Mouse (Mus musculus) limb, embryonic 11.5 days (tissue): ENCODE data around the gene Anpep. TPM values are rescaled to one million over a fixed set of nuclear protein-coding genes. Genes with fewer than 3 reads are reported as not detected.

Source experiments
- ATAC-seq: fragments of 200-750 bp; cut with Nextera tagmentation; 2 replicates; pipeline ENCODE4 v1.8.0; 2017; ENCODE audit warnings: low read depth; ENCODE audit not compliant: insufficient number of reproducible peaks, low FRiP score, low TSS enrichment
- DNase-seq: peaks from one replicate; pipeline ENCODE4 v3.0.0-alpha.2; 2015; ENCODE audit warnings: low spot score
- H3K27ac ChIP-seq: fragments of 300-500 bp; sonication (generic); replicated peaks from 2 replicates; pipeline ENCODE4 v1.5.1; 2014; ENCODE audit warnings: low read depth, mild to moderate bottlenecking, low read length
- H3K27me3 ChIP-seq: fragments of 300-500 bp; sonication (generic); 2 replicates; pipeline ENCODE4 v1.6.1; 2014; ENCODE audit warnings: mild to moderate bottlenecking, low read length, mixed read lengths; ENCODE audit not compliant: control insufficient read depth, insufficient read depth
- H3K36me3 ChIP-seq: fragments of 300-500 bp; sonication (generic); 2 replicates; pipeline ENCODE4 v1.6.1; 2014; ENCODE audit warnings: mild to moderate bottlenecking, low read length, moderate library complexity, mixed read lengths; ENCODE audit not compliant: control insufficient read depth, insufficient read depth
- H3K4me1 ChIP-seq: fragments of 300-500 bp; sonication (generic); 2 replicates; pipeline ENCODE4 v1.6.1; 2014; ENCODE audit warnings: low read length, mixed read lengths; ENCODE audit not compliant: control insufficient read depth, insufficient read depth
- H3K4me2 ChIP-seq: fragments of 300-500 bp; sonication (generic); 2 replicates; pipeline ENCODE4 v1.6.1; 2014; ENCODE audit warnings: low read depth, mild to moderate bottlenecking, moderate library complexity; ENCODE audit not compliant: severe bottlenecking
- H3K4me3 ChIP-seq: fragments of 300-500 bp; sonication (generic); 2 replicates; pipeline ENCODE4 v1.5.1; 2014; ENCODE audit warnings: low read depth, low read length
- H3K9ac ChIP-seq: fragments of 300-500 bp; sonication (generic); 2 replicates; pipeline ENCODE4 v1.6.1; 2014; ENCODE audit warnings: mild to moderate bottlenecking, low read length
- H3K9me3 ChIP-seq: fragments of 300-500 bp; sonication (generic); 2 replicates; pipeline ENCODE4 v1.6.1; 2016; ENCODE audit warnings: low read length; ENCODE audit not compliant: control insufficient read depth
- WGBS: fragments of 180-500 bp; shearing (Covaris S2); extraction: QIAGEN DNeasy Blood & Tissue Kit; methylation state at CpG from one replicate; pipeline ENCODE4 v1.1.7; 2014; 5-methylcytosine and 5-hydroxymethylcytosine counted together
- polyA plus RNA-seq: library from polyadenylated mRNA; unstranded; fragments of >200 nt; fragmentation: Nextera tagmentation; extraction: Ambion mirVana; gene quantifications from 2 replicates; pipeline ENCODE4 v1.2.1, GENCODE M21; 2014

Gene Anpep
- polyA plus RNA-seq, 1 experiment from 2014 or later = 13.1 TPM

- Histone ChIP-seq H3K27me3 (no peaks in the 10 kb centered on the region), H3K36me3 (no peaks in the 10 kb centered on the region), H3K9ac (no peak overlapping the region), H3K4me1 (peaks cover 15% of the 10 kb centered on the region), H3K4me2 (no peak overlapping the region), H3K4me3 (no peak overlapping the region), H3K27ac (no peak overlapping the region), H3K9me3 (no peaks in the 10 kb centered on the region)
- DNase-seq (no peak), ATAC-seq (no peak)
- 58% methylated on average over 11 of the region's 11 CpGs for WGBS
These were observed 2.5 kb downstream of the Anpep start for GRCm38 (mm10) chr7:79858202-79858934.

GRCm38 (mm10) chr7:79856305-79856704 lies 4.6 kb downstream of the Anpep start:
- H3K9ac ChIP-seq = no peak overlapping the region
- no peak overlapping the region for H3K4me2 ChIP-seq
- H3K27ac ChIP-seq = no peak overlapping the region
- DNase-seq (no peak), ATAC-seq (no peak)
- no peaks in the 10 kb centered on the region for H3K36me3 ChIP-seq
- H3K27me3 ChIP-seq = no peaks in the 10 kb centered on the region
- H3K4me3 ChIP-seq = no peak overlapping the region
- WGBS = 88% methylated on average over 4 of the region's 4 CpGs
- no peaks in the 10 kb centered on the region for H3K9me3 ChIP-seq
- peaks cover 15% of the 10 kb centered on the region for H3K4me1 ChIP-seq

- WGBS = 6% methylated on average over 47 of the region's 53 CpGs
- Histone ChIP-seq H3K4me2 (peak overlapping the region; percentile 86), H3K9ac (peak overlapping the region; percentile 65), H3K36me3 (no peaks in the 10 kb centered on the region), H3K27me3 (no peaks in the 10 kb centered on the region), H3K9me3 (no peaks in the 10 kb centered on the region), H3K27ac (peak overlapping the region; percentile 71), H3K4me1 (peaks cover 11% of the 10 kb centered on the region; the same call in 1 of the 2 replicates), H3K4me3 (peak overlapping the region; percentile 44)
- peak; percentile 88 for ATAC-seq
- peak; percentile 86 for DNase-seq
These were observed 13.1 kb downstream of the Anpep start for GRCm38 (mm10) chr7:79847456-79848451.

GRCm38 (mm10) chr7:79846342-79846741 lies 14.5 kb downstream of the Anpep start:
- DNase-seq (no peak), ATAC-seq (no peak)
- Histone ChIP-seq H3K4me3 (no peak overlapping the region), H3K36me3 (no peaks in the 10 kb centered on the region), H3K4me2 (no peak overlapping the region), H3K27me3 (no peaks in the 10 kb centered on the region), H3K4me1 (peaks cover 18% of the 10 kb centered on the region), H3K9ac (no peak overlapping the region), H3K27ac (no peak overlapping the region), H3K9me3 (no peaks in the 10 kb centered on the region)
- 75% methylated on average over 2 of the region's 2 CpGs for WGBS

- Histone ChIP-seq H3K9ac (no peak overlapping the region), H3K4me3 (no peak overlapping the region), H3K4me2 (no peak overlapping the region), H3K4me1 (peaks cover 18% of the 10 kb centered on the region), H3K27ac (no peak overlapping the region), H3K27me3 (no peaks in the 10 kb centered on the region), H3K9me3 (no peaks in the 10 kb centered on the region), H3K36me3 (peaks cover 3% of the 10 kb centered on the region; the same call in 1 of the 2 replicates)
- no peak for ATAC-seq
- WGBS = 84% methylated on average over 8 of the region's 8 CpGs
- no peak for DNase-seq
These were observed 16.6 kb downstream of the Anpep start for GRCm38 (mm10) chr7:79844090-79844802.

GRCm38 (mm10) chr7:79842163-79842562 lies 18.7 kb downstream of the Anpep start:
- WGBS = 64% methylated on average over 7 of the region's 7 CpGs
- no peak overlapping the region for H3K9ac ChIP-seq

GRCm38 (mm10) chr7:79837247-79837646 lies 23.6 kb downstream of the Anpep start:
- H3K4me3 ChIP-seq = no peak overlapping the region

More at GRCm38 (mm10) chr7:79842163-79842562, 18.7 kb downstream of the Anpep start:
- Histone ChIP-seq H3K4me2 (no peak overlapping the region), H3K4me1 (peaks cover 12% of the 10 kb centered on the region), H3K9me3 (no peaks in the 10 kb centered on the region), H3K27me3 (no peaks in the 10 kb centered on the region), H3K4me3 (no peak overlapping the region), H3K36me3 (peaks cover 3% of the 10 kb centered on the region; the same call in 1 of the 2 replicates), H3K27ac (no peak overlapping the region)
- no peak for DNase-seq
- ATAC-seq = no peak

GRCm38 (mm10) chr7:79835196-79835595 lies 25.7 kb downstream of the Anpep start:
- Histone ChIP-seq H3K4me2 (no peak overlapping the region), H3K27me3 (no peaks in the 10 kb centered on the region), H3K9ac (no peak overlapping the region), H3K4me1 (no peaks in the 10 kb centered on the region), H3K36me3 (no peaks in the 10 kb centered on the region), H3K4me3 (no peak overlapping the region), H3K9me3 (no peaks in the 10 kb centered on the region), H3K27ac (no peak overlapping the region)
- WGBS = 94% methylated on average over 6 of the region's 6 CpGs
- ATAC-seq (no peak), DNase-seq (no peak)

More at GRCm38 (mm10) chr7:79837247-79837646, 23.6 kb downstream of the Anpep start:
- no peak overlapping the region for H3K27ac ChIP-seq
- no peak overlapping the region for H3K4me2 ChIP-seq
- WGBS = 68% methylated on average over 2 of the region's 2 CpGs
- H3K4me1 ChIP-seq = peaks cover 4% of the 10 kb centered on the region
- no peaks in the 10 kb centered on the region for H3K9me3 ChIP-seq
- H3K36me3 ChIP-seq = peaks cover 3% of the 10 kb centered on the region; the same call in 1 of the 2 replicates
- ATAC-seq (no peak), DNase-seq (no peak)
- H3K27me3 ChIP-seq = no peaks in the 10 kb centered on the region
- no peak overlapping the region for H3K9ac ChIP-seq
